Mouse (Mus musculus): ENCODE data around the gene Dusp22.

Gene Dusp22

DNA sequence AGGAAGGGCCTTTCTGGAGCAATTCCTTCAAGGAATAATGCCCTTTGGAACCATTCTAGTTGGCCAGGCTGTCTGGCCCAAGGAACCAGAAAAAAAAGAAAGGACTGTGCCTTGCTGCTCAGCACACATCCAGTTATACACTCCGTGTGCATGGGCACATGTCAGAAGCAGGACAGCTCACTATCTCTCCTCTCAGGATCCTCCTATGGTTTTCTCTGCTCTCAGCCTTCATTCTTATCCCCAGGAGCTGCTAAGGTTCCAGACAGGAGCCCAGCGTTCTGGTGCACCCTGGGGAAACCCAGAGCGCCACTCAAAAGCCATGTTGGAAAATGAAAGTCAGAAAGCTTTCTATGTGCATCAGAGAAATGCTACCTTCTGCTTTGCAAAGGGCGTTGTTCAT is 55.8 kb downstream of the Dusp22 start:
- no peak for DNase-seq (ENCODE audit: low read depth, low spot score)

DNA sequence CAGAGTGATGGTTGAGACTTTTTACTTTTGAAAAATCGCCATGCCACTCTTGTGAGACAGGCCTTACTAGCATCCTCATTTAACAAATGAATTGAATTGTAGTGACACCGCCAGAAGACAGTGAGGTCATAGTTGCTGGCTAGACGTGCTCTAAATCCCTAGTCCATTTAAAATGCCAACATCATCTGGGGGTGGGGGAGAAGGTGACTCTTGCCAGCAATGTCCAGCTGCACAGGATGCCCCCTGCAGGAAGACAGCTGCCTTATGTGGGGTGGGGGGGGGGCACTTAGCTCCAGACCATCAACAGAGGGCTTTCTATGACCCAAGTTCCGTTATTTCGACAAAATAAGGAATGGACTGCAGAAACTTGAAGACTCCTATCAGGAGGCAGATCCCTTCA is 56.8 kb downstream of the Dusp22 start:
- no peak for DNase-seq (ENCODE audit: low read depth, low spot score)

DNA sequence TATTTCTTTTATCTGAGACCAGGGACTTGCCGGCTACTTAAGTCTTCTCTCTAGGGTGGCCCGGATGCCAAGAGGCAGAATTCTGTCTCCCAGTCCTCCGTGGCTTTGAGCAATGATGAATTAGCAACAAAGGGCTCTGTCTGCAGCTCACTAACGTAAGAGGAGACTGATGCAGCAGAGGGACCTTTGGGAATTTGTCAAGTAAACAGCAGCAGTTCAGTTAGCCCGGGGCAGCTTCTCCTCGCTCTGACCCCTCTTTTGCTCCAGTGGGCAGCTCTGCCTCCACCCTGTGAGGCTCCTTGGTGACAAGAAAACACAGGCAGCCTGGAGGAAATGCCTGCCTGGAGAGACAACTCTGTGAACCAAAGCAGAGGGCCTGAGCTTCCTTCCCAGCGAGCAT is 62.8 kb downstream of the Dusp22 start:
- DNase-seq (ENCODE audit: low read depth, low spot score), result no peak

DNA sequence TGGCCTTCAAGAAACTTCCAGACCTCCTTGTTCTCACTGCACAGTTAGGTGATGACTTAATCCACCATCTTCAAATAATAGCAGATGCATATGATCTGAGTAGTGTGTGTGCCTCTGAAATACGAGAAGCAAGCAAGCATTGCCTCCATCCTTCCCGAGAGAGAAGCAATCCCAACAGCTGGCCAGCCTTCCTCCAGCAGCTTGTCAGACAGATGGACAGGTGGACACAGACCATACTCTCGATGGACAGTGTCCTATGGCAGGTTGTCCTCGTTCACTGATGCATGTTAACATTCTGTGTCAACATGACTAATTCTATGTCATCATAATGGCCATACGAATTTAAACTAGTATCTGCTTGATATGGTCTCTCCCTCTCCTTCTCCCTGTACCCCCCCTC is 63.5 kb downstream of the Dusp22 start:
- no peak for DNase-seq (ENCODE audit: low read depth, low spot score)

DNA sequence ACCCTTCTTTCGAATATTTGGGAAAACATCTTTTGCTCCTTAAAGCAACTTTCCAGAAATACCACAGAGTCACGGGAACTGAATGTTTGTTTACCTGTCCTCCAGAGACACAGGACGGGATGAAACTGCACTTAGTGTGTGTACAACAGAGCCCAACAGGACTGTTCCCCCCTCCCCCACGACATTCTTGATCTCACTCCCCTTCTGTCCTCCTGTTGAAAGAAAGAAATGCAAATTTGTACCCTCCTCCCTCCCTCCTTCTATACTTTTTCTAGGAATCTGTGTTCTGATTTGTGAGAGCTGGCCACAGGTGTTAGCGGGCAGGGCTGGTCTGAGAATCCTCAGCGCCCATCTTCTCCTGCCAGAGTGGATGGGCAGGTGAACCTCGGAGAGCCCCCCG is 64.1 kb downstream of the Dusp22 start:
- no peak for DNase-seq (ENCODE audit: low read depth, low spot score)

DNA sequence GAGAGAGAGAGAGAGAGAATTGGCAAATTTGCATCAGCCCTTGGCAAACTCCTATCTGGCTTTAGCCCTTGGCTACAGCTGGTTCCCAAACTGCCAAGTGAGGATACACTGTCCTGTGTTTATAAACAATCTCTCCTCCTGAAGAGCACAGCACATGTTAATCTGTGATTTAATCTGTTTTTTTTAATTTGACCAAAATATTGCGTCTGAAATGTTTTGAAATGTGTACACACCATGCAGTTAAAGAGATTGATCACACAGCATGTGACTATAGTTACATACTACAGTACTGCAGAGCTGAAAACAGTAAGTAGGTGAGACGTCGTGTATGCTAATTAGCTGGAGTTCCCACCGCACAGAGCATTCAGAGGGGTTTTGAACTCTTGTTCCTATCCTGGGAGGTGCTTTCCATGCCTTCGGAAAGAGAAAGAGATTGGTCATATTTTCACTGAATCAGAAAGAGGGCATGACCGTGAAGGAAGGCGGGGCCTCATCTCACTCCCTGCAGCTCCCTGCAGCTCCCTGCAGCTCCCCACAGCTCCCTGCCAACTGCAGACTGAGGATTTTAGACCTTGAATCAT is 65.0 kb downstream of the Dusp22 start:
- DNase-seq (ENCODE audit: low read depth, low spot score), result no peak

DNA sequence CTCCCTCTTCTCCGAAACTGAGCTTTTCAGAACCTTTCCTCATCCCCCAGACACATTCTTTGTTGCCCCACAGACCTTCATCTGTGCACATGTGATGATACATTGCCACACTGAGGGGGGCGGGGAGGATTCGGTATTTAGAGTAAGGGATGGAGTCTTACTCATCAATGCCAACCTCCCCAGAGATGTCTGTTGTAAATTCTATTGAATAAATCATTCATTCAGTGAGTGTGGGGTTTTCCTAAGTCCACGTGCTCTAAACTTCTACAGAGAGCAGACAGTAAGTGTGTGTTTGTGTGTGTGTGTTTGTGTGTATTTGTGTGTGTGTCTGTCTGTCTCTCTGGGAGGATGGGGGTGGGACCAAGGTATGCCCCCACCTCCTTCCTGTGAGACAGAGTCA is 67.1 kb downstream of the Dusp22 start:
- no peak for DNase-seq (ENCODE audit: low read depth, low spot score)

DNA sequence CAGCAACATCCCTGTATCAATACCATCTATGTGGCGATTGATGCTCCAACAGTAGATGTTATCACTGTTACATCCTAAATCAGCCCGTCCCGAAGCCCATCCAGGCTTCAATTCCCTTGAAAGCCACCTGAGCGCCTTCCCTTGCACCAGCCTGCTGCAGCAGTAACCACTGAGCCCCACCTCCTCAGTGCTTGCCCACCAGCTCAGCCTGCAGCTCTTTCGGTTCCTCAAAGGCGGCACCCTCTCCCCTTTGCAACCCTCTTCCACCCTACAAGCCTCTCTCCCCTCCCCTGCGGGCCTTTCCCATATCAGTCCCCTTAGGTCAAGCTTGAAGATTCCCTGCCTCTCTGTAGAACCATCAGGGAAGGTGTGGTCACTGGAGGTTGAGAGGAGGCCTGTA is 68.4 kb downstream of the Dusp22 start:
- no peak for DNase-seq (ENCODE audit: low read depth, low spot score)

DNA sequence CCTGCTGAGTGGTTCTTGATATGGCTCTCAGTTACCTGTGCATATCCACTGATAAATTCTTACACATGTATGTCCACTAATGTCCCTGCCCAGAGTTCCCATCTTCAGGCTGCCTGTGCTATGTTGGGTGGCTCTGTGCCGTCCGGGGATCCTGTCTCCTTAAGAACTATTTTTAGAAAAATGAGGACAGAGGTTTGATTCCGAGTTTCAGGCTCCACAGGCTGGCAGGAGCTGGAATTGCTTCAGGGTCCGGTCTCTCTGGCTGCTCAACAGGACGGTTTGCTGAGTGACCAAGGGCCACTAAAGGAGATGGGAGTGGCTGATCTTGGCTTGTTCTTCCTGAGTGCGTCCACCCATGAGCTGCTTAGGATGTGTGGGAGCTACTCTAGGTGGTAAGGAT is 69.4 kb downstream of the Dusp22 start:
- no peak for DNase-seq (ENCODE audit: low read depth, low spot score)

DNA sequence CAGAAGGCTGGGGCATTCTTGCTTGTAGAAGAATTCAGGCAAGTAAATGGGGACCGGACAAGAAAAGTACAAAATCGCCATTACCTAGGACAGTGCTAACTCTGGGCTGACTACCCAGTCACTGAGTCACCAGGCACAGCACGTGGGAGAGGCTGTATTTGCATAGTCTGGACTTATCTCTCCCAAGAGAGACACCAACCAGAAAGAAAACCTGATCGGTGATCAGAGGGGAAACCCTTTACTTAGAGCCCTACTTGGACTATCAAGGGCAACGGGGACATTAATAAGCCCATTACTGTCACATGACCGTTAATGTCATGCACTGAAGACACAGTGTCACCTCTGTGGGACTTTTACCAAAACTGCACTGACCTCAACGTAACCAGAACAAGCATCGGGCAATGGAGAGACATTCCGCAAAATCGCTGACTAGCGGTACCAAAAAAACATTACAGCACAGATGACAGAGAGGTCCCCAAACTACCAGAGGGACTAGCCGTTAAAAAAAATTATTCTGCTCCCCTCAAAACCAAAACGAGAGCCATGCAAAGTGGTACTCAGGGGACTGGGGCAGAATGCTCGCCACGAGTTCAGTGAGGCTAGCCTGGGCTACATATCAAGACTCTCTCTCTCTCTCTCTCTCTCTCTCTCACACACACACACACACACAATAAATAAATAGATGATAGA is 70.5 kb downstream of the Dusp22 start:
- DNase-seq (ENCODE audit: low read depth, low spot score), result no peak

DNA sequence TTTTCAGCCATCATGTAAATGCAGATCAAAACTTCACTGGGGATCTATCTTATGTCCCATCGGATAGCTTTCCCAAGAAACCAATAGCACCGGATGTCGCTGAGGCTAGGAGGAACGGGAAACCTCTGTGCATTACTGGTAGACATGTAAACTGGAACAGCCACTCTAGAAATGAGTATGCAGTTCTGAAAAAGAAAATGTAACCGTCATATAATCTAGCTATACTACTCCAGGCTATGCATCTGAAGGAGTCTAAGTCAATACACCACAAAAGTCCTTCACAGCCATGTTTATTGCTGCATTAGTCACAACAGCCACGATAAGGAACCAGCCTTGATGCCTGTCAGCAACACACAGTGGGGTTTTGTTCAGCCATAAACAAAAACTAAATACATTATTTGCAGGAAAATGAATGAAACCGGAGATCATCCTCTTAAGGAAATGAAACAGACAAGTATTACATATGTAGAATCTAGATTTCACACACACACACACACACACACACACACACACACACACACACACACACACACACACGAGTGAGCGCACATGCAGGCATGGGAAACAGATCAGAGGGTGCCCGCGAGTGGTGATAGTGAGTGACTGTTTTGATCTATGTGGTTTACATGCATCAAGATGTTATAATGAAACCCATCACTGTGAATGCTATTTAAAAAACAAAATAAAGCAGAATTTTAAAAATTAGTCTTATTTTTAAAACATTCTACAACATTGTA is 73.1 kb downstream of the Dusp22 start:
- DNase-seq (ENCODE audit: low read depth, low spot score), result no peak

DNA sequence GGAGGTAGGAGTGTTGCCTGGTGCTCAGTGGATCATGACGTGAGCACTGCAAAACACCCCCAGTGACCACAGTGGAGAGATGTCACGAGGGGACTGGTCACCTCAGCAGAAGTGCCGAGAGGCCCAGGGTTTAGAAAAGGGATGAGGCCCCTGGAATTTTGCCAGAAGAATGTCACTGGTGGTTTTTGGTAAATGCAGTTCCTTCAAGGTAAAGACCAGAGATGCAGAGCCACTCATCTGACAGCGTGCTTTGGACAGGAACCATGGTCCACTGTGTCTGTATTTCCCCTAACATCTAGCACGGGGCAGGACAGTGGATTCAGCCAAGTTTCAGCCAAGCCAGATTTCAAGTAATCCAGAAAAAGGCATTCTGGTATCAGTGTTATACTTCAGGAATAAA is 76.9 kb downstream of the Dusp22 start:
- no peak for DNase-seq (ENCODE audit: low read depth, low spot score)

DNA sequence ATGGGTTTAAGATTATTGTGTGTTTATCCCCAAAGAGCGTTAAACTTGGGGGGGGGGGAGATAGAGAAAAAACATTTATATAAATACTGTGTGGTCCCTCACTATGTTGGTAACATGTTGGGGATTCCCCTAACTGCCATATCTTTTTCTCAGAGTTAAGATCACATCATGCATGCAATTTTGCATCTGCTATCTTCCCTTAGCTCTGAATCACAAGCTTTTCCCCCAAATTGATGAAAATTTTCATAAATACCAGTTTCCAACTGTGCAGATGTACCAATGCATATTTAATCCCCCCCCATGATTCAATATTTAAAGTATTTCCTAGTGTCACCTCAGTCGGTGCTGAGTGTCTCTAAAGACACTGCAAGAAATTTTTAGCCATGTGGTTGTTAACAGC is 77.5 kb downstream of the Dusp22 start:
- DNase-seq (ENCODE audit: low read depth, low spot score), result no peak

DNA sequence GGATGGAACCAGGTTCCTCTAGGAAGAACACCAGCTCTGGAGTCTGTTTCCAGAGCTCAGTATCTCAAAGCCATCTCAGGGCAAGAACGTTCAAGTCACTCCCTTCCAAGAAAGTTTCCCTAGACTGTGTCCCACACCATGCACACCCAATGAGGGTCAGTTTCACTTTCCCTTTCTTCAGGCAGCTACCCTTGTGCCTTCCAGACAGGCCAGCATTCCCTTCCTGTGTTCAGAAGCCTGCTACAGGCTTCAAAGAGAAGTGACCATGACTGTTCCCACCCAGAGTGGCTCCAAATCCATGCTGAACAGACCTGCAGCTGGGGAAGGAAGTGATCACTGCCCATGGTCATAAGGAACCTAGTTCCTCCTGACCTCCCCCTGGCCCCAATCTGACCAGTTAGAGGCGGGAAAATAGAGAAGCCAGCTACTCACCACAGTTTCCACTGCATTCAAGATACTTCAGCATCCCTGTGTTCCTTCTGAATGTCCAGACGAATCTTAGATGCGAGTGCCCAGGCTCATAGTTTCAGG is 78.6 kb downstream of the Dusp22 start:
- DNase-seq (ENCODE audit: low read depth, low spot score), result no peak

DNA sequence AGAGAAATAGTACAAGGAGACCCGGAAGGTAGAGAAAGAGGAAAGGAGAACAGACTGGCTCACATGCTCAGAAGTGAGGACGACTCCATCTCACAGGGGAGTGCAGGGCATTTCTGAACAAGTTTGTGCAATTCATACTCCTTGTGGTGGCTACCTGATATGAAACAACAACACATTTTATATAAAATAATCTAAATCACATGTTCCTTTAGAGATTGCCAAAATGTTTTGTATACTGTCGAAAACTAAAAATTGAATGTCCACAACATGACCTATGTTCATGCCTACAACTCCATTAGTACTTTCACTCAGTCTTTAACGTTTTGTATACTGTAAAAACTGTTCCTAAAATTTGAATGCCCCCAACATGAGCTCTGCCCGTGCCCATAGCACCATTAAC is 81.4 kb downstream of the Dusp22 start:
- DNase-seq (ENCODE audit: low read depth, low spot score), result no peak

DNA sequence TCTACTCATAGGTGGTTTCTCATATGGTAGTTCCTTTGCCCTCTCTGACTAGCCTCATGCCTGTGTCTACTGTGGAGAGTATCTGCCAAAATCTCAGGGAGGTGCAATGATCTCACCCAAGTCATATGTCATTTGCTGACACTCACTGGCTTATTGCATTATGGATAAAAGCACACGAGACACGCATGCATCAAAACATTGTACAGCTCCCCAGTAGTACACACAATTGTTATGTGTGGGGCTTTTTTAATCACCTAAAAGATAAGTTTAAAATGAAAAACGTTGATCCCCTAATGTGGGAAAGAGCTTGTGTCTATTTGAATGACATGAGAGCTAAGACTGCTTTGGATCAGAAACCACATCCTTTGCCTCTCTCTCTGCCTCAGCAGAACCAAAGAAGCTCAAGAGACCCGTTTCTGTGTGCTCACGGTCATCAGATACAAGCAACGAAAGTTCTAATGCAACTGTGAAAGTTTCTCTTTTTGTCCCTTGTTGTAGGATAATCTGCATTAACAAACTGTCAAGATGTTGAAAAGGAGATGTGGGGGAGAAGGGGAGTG is 82.7 kb downstream of the Dusp22 start:
- no peak for DNase-seq (ENCODE audit: low read depth, low spot score)

DNA sequence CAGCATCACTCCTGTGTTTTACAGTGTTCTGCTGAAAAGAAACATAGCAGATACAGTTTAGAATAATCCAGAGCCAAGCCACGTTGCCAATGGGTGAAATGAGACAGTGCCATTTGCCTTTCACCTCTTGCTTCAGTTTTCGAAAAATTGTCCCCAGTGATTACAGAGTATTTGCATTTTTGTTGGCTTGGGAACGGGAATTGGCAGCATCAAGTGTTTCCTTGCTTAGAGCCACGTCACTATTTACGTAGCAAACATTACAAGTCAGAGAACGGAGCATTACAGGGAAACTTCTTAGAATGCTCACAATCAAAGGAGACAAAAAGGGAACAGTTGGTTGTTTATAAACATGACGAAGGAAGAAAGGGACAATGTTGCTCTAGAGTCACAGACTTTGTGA is 85.3 kb downstream of the Dusp22 start:
- DNase-seq (ENCODE audit: low read depth, low spot score), result no peak

DNA sequence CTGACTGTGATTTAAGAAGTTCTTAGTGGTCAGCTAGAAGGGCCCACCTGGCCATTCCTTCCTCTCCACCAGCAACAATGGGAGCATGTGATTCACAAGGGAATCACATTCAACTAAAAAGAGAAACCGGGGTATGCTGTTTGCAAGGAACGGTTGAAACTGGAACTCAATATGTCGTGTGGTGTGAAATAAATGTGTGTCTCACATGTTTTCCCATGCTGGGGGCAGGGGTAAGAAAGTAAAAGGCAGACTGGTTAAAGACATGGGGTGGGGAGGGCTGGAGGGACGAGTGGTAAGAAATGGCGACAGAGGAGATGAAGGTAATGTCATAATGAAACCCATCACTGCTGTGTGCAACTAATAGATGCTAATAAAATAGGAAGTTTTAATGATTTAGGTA is 87.3 kb downstream of the Dusp22 start:
- DNase-seq (ENCODE audit: low read depth, low spot score), result no peak

DNA sequence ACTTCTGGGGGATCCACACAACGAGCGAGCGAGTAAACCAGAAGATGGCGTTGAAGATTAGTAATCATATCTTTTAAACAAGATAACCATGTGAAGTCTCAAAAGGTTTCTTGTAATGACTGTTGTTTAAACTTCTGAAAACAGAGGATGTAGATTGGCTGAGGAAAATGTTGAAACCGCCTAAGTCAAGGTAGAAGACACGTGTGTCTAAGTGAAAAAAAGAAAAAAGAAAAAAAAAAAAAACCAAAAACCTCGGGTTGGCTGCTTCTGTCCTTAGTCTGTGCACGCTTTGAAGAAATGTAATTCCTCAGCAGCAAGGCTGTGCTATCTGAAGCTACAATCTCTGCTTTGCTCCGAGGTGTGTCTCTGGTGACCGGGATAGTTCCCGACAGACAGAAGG is 87.7 kb downstream of the Dusp22 start:
- DNase-seq (ENCODE audit: low read depth, low spot score), result no peak

DNA sequence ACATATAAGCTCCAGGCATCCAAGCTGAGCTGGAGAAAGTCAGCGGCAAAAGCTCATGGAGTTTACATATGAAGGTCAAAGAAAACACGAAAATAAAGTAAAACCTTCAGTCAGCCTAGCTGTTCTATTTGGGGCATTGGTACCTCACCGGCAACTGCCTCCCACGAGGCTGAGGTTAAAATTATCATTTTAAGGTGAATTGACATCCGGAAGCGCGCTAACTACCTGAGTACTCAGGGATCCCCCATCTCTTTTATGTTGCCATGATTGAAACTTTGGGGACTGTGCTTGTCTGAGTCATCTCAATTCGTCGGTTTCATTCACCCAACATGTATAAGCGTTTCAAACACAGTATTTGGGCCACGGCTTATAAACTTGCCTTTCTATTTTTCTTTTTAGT is 88.5 kb downstream of the Dusp22 start:
- no peak for DNase-seq (ENCODE audit: low read depth, low spot score)

DNA sequence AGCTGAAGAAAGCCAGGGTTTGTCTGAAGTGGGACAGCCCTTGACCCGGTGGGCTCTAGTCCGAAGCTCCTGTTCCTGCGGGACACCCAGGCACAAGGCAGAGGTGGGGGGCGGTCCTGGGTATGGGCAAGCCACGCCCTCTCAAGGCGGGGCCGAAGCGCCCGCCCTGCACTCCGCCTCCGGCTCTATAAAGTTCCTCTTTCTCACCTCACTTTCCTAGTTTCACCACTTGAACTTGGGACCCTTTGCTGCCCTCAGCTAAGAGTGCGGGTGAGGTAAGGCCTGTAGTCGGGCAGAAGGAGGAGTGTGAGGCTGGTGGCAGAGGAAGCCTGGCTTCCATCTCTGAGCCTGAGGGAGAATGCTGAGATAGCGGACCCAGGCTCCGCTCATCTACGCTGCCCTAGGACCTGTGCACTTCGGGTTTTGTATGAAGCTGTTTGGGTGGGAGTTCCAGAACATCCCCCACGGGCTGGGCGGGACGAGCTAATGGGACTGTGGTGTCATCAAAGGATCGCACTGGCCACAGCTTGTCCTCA is 89.3 kb downstream of the Dusp22 start, which contains the start of gene Irf4:
Irf4 (plus strand) TSS at position 206 of the 536 bp plus-strand sequence.
- DNase-seq (ENCODE audit: low read depth, low spot score), result no peak

DNA sequence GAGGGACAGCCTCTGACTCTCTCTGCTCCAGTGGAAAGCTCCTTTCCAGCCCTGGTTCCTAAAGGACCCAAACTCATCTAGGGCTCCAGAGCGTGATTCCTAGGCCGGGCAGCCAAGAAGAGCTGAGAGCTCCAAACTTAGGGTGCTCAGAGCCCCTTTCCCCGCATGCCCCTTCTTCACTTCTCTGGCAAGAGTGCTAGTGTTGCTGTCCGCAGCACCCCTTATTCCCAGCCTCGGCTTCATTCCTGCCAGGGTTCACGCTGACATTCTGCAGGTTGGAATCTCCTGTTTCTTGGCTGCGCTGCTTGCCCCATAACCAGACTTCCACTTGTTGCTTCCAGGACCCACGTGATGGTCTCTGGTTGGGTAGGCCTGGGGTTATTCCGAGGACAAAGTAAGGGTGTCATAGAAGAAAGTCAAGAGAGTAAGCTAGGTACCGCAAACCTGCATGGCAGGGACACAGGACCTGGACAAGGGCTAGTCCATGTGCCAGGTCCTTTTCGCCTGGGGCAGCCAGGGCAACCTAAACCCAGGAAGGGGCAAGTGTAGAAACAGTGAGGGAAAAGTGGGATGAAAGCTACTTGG is 89.8 kb downstream of the Dusp22 start:
- DNase-seq (ENCODE audit: low read depth, low spot score), result no peak
